Mouse (Mus musculus) brown adipose tissue, adult 24 weeks (tissue): ENCODE data around the gene Kbtbd8. TPM values are rescaled to one million over a fixed set of nuclear protein-coding genes. Genes with fewer than 3 reads are reported as not detected.

ENCODE experiments used
- H3K27ac ChIP-seq: fragments of 200-500 bp; replicated peaks from 2 replicates; pipeline ENCODE4 v1.5.1; 2012; ENCODE audit warnings: low read depth, mild to moderate bottlenecking, low read length
- H3K4me1 ChIP-seq: fragments of 200-500 bp; 2 replicates; pipeline ENCODE4 v1.6.1; 2012; ENCODE audit warnings: low read length, mixed read lengths; ENCODE audit not compliant: control insufficient read depth, insufficient read depth, insufficient read length
- H3K4me3 ChIP-seq: fragments of 200-500 bp; 2 replicates; pipeline ENCODE4 v1.5.1; 2012; ENCODE audit warnings: low read depth, mild to moderate bottlenecking, low read length, moderate library complexity; ENCODE audit not compliant: insufficient read depth
- polyA plus RNA-seq: library from polyadenylated mRNA; stranded (reverse); fragments of >200 nt; gene quantifications from 2 replicates; pipeline ENCODE4 v1.2.4, GENCODE M21; 2012; ENCODE audit not compliant: missing spikeins, insufficient read depth, insufficient read length

Gene Kbtbd8
- polyA plus RNA-seq: 1.0 and 3.8 TPM in 2 replicates

- Histone ChIP-seq H3K27ac (no peak within 1 kb of the TSS), H3K4me1 (no peaks in the 10 kb centered on the region), H3K4me3 (peak within 1 kb of the TSS; percentile 76)
Measured at GRCm38 (mm10) chr6:95116946-95117345, at the start of gene Kbtbd8. Gene Kbtbd8, plus strand, starts transcription at chr6:95117240.

- Histone ChIP-seq H3K4me3 (no peak overlapping the region), H3K4me1 (no peaks in the 10 kb centered on the region), H3K27ac (no peak overlapping the region)
Measured at GRCm38 (mm10) chr6:95069753-95070152, 47.3 kb upstream of the Kbtbd8 start.

GRCm38 (mm10) chr6:95085276-95085675 lies 31.8 kb upstream of the Kbtbd8 start:
- Histone ChIP-seq H3K4me1 (no peaks in the 10 kb centered on the region), H3K4me3 (no peak overlapping the region), H3K27ac (no peak overlapping the region)

- no peak overlapping the region for H3K4me3 ChIP-seq
- no peaks in the 10 kb centered on the region for H3K4me1 ChIP-seq
- no peak overlapping the region for H3K27ac ChIP-seq
Measured at GRCm38 (mm10) chr6:95087154-95087846, 29.7 kb upstream of the Kbtbd8 start.

- Histone ChIP-seq H3K27ac (no peak overlapping the region), H3K4me3 (no peak overlapping the region), H3K4me1 (no peaks in the 10 kb centered on the region)
Measured at GRCm38 (mm10) chr6:95088075-95088474, 29.0 kb upstream of the Kbtbd8 start.

GRCm38 (mm10) chr6:95094695-95095094 lies 22.3 kb upstream of the Kbtbd8 start:
- Histone ChIP-seq H3K4me3 (no peak overlapping the region), H3K4me1 (no peaks in the 10 kb centered on the region), H3K27ac (no peak overlapping the region)

- H3K27ac ChIP-seq: no peak overlapping the region
- no peak overlapping the region for H3K4me3 ChIP-seq
- no peaks in the 10 kb centered on the region for H3K4me1 ChIP-seq
Measured at GRCm38 (mm10) chr6:95098366-95099109, 18.5 kb upstream of the Kbtbd8 start.

- Histone ChIP-seq H3K4me1 (no peaks in the 10 kb centered on the region), H3K4me3 (no peak overlapping the region)
Measured at GRCm38 (mm10) chr6:95103706-95104105, 13.3 kb upstream of the Kbtbd8 start.

GRCm38 (mm10) chr6:95108437-95108836 lies 8.6 kb upstream of the Kbtbd8 start:
- no peak overlapping the region for H3K27ac ChIP-seq
- H3K4me3 ChIP-seq: no peak overlapping the region
- H3K4me1 ChIP-seq: no peaks in the 10 kb centered on the region

More at GRCm38 (mm10) chr6:95103706-95104105, 13.3 kb upstream of the Kbtbd8 start:
- no peak overlapping the region for H3K27ac ChIP-seq

GRCm38 (mm10) chr6:95109691-95110450 lies 7.2 kb upstream of the Kbtbd8 start:
- H3K4me3 ChIP-seq: no peak overlapping the region
- H3K27ac ChIP-seq: no peak overlapping the region
- H3K4me1 ChIP-seq: no peaks in the 10 kb centered on the region

- no peaks in the 10 kb centered on the region for H3K4me1 ChIP-seq
- H3K27ac ChIP-seq: no peak overlapping the region
- H3K4me3 ChIP-seq: no peak overlapping the region
Measured at GRCm38 (mm10) chr6:95112015-95112414, 5.0 kb upstream of the Kbtbd8 start.

- Histone ChIP-seq H3K4me3 (no peak overlapping the region), H3K4me1 (no peaks in the 10 kb centered on the region), H3K27ac (no peak overlapping the region)
Measured at GRCm38 (mm10) chr6:95116513-95116912, 527 bp upstream of the Kbtbd8 start.

GRCm38 (mm10) chr6:95117614-95118541 lies 838 bp downstream of the Kbtbd8 start:
- H3K27ac ChIP-seq: no peak overlapping the region
- H3K4me1 ChIP-seq: no peaks in the 10 kb centered on the region
- H3K4me3 ChIP-seq: peak overlapping the region; percentile 76

- no peak overlapping the region for H3K4me3 ChIP-seq
- H3K27ac ChIP-seq: no peak overlapping the region
- H3K4me1 ChIP-seq: no peaks in the 10 kb centered on the region
Measured at GRCm38 (mm10) chr6:95119389-95119788, 2.3 kb downstream of the Kbtbd8 start.
